Mouse (Mus musculus) intestine, embryonic 15.5 days (tissue): Measurements from ENCODE around the gene Gbp3. TPM values are rescaled to one million over a fixed set of nuclear protein-coding genes. Genes with fewer than 3 reads are reported as not detected.

Experiments
- ATAC-seq: fragments of 200-750 bp; cut with Nextera tagmentation; 2 replicates; pipeline ENCODE4 v1.8.0; 2017; ENCODE audit warnings: moderate TSS enrichment, moderate library complexity
- H3K27ac ChIP-seq: fragments of 300-500 bp; sonication (generic); 2 replicates; pipeline ENCODE4 v1.5.1; 2015; ENCODE audit warnings: mild to moderate bottlenecking, inconsistent platforms
- H3K27me3 ChIP-seq: fragments of 300-500 bp; sonication (generic); replicated peaks from 2 replicates; pipeline ENCODE4 v1.6.1; 2015; ENCODE audit warnings: inconsistent platforms
- H3K36me3 ChIP-seq: fragments of 300-500 bp; sonication (generic); 2 replicates; pipeline ENCODE4 v1.6.1; 2015; ENCODE audit warnings: inconsistent platforms
- H3K4me1 ChIP-seq: fragments of 300-500 bp; sonication (generic); replicated peaks from 2 replicates; pipeline ENCODE4 v1.6.1; 2015; ENCODE audit warnings: inconsistent platforms
- H3K4me2 ChIP-seq: fragments of 300-500 bp; sonication (generic); replicated peaks from 2 replicates; pipeline ENCODE4 v1.6.1; 2015; ENCODE audit warnings: mild to moderate bottlenecking, inconsistent platforms
- H3K4me3 ChIP-seq: fragments of 300-500 bp; sonication (generic); replicated peaks from 2 replicates; pipeline ENCODE4 v1.5.1; 2015; ENCODE audit warnings: inconsistent platforms
- H3K9ac ChIP-seq: fragments of 300-500 bp; sonication (generic); 2 replicates; pipeline ENCODE4 v1.6.1; 2015; ENCODE audit warnings: inconsistent platforms
- H3K9me3 ChIP-seq: fragments of 300-500 bp; sonication (generic); 2 replicates; pipeline ENCODE4 v1.6.1; 2016; ENCODE audit warnings: inconsistent platforms
- WGBS: fragments of 180-500 bp; shearing (Covaris S2); methylation state at CpG from one replicate; pipeline ENCODE4 v1.1.7; 2015; 5-methylcytosine and 5-hydroxymethylcytosine counted together
- polyA plus RNA-seq: library from polyadenylated mRNA; unstranded; fragments of >200 nt; fragmentation: Nextera tagmentation; extraction: Ambion mirVana; gene quantifications from 2 replicates; pipeline ENCODE4 v1.2.1, GENCODE M21; 2015

Gbp3 gene
- polyA plus RNA-seq, 1 experiment from 2014 or later = 2.7 TPM

- no peaks in the 10 kb centered on the region for H3K9me3 ChIP-seq
- H3K36me3 ChIP-seq = no peaks in the 10 kb centered on the region
- 76% methylated on average over 3 of the region's 3 CpGs for WGBS
- no peak overlapping the region for H3K9ac ChIP-seq
- no peak overlapping the region for H3K27ac ChIP-seq
- no peaks in the 10 kb centered on the region for H3K27me3 ChIP-seq
- no peak overlapping the region for H3K4me2 ChIP-seq
- no peak for ATAC-seq
- H3K4me3 ChIP-seq = no peak overlapping the region
- H3K4me1 ChIP-seq = no peaks in the 10 kb centered on the region
These were observed 38.1 kb downstream of the Gbp3 start for GRCm38 (mm10) chr3:142597923-142598322.

GRCm38 (mm10) chr3:142601675-142602074, 41.8 kb downstream of the Gbp3 start:
- Histone ChIP-seq H3K27ac (no peak overlapping the region), H3K9ac (no peak overlapping the region), H3K4me3 (no peak overlapping the region), H3K4me2 (no peak overlapping the region), H3K36me3 (no peaks in the 10 kb centered on the region), H3K9me3 (no peaks in the 10 kb centered on the region), H3K27me3 (no peaks in the 10 kb centered on the region), H3K4me1 (no peaks in the 10 kb centered on the region)
- ATAC-seq = no peak

DNA sequence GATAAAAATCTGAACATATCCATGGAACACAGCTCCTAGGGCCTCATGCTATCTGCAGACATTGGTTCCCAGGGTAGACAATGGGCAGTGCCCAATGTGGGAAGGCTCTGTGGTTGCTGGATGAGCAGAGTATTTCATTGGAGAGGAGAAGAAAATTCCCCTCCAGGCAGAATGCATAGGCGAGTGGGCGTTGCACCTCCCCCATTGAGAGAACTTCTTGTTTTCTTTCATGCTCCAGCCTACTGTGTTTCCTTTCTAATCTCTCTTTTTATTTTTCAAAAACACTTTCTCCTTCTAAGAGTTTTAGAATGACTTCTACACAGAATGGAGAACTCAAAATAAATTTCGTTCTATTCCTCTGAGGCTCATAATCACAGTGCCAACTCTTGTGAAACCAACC, 58.8 kb downstream of the Gbp3 start:
- Histone ChIP-seq H3K4me3 (no peak overlapping the region), H3K4me1 (0 out of 2 replicates have a peak, but pooled peaks cover 6% of the 10 kb centered on the region), H3K9me3 (no peaks in the 10 kb centered on the region), H3K27ac (no peak overlapping the region), H3K4me2 (no peak overlapping the region), H3K27me3 (no peaks in the 10 kb centered on the region), H3K9ac (no peak overlapping the region), H3K36me3 (no peaks in the 10 kb centered on the region)
- no peak for ATAC-seq
- WGBS = 89% methylated on average over 3 of the region's 3 CpGs

GRCm38 (mm10) chr3:142619606-142620005, 59.8 kb downstream of the Gbp3 start:
- Histone ChIP-seq H3K4me3 (no peak overlapping the region), H3K36me3 (no peaks in the 10 kb centered on the region), H3K9me3 (no peaks in the 10 kb centered on the region), H3K4me1 (0 out of 2 replicates have a peak, but pooled peaks cover 6% of the 10 kb centered on the region), H3K27ac (no peak overlapping the region), H3K4me2 (no peak overlapping the region), H3K9ac (no peak overlapping the region), H3K27me3 (no peaks in the 10 kb centered on the region)
- WGBS = 36% methylated on average over 1 of the region's 1 CpGs
- no peak for ATAC-seq

DNA sequence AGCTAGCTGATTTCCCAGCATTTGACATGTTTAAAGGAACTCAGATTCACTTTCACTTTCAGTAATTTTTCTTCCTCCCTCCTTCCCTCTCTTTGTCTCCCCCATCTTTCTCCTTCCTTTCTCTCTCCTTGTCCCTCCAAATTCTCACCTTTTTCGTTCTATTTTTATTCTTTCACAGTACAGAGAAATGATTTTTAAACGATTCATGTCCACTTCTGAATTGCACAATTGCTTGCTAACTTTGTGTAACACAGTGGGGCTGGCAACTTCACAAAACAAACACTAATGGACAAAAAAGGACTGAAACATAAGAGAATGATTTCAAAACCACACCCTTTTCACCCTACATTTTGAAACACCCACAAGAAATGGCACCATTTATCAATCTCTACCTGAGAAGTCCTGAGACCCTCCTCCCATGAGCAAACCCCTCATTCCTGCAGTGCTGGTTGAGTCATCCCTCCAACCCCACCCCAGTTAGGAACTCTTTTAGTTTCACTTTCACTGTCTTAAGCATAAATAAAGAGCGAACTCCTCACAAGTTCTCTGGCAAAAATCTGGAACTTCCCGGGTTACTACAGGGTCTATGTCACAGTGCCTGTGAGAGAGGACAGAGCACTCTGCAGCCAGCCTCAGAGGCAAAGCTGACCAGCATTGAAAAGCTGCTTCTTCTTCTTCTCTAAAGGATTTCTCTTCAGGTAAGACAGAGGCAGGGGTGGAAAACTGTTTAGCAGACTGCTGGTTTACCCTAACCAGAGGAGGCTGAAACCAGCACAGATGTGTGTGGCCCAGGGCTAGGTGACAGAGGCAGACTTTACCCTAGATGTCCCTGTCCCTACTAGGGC, 60.5 kb downstream of the Gbp3 start, which contains the start of gene Gbp2:
Gene Gbp2 (plus strand): TSS at position 492 of the 845 bp plus-strand sequence.
- 37% methylated on average over 4 of the region's 4 CpGs for WGBS
- peak within 1 kb of the TSS; percentile 53 for H3K4me2 ChIP-seq
- 0 out of 2 replicates have a peak, but pooled peaks cover 6% of the 10 kb centered on the region for H3K4me1 ChIP-seq
- no peak within 1 kb of the TSS for H3K27ac ChIP-seq
- H3K9me3 ChIP-seq = no peaks in the 10 kb centered on the region
- H3K36me3 ChIP-seq = no peaks in the 10 kb centered on the region
- peak within 1 kb of the TSS; percentile 20 for H3K4me3 ChIP-seq
- peak; percentile 75 for ATAC-seq
- no peak within 1 kb of the TSS for H3K9ac ChIP-seq
- no peaks in the 10 kb centered on the region for H3K27me3 ChIP-seq

DNA sequence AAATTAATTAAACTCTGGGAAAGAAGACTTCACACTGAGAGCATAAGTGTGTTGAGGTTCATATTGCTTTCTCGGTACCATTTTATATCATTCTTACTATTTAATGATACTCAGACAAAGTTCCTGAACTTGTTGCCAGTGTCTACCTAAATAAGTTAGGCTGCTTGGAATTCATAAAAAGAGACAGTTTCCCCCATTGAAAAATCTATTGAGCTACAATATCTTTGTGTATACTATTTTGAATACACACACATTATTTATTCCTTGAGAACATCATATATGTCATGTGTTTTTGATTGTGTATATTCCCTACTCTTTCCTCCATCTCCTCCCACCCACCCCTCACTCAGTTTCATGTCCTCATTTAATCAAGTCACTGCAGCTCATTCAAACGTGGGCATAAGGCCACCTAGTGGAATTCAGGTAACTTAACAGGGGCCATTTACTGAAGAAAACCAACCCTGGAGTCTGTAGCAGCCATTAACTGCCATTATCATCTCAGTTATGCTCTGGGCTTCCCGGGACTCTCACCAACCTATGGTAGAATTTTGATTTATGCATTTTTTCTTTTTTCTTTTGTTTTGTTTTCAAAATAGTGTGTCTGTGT, 61.2 kb downstream of the Gbp3 start:
- WGBS = 48% methylated on average over 3 of the region's 3 CpGs

More for the DNA sequence above, 61.2 kb downstream of the Gbp3 start:
- no peak overlapping the region for H3K9ac ChIP-seq
- ATAC-seq = no peak
- H3K9me3 ChIP-seq = no peaks in the 10 kb centered on the region
- H3K4me1 ChIP-seq = 0 out of 2 replicates have a peak, but pooled peaks cover 6% of the 10 kb centered on the region
- no peak overlapping the region for H3K27ac ChIP-seq
- H3K27me3 ChIP-seq = no peaks in the 10 kb centered on the region
- no peaks in the 10 kb centered on the region for H3K36me3 ChIP-seq
- H3K4me2 ChIP-seq = peak overlapping the region; percentile 53
- H3K4me3 ChIP-seq = peak overlapping the region; percentile 20

Other genes with a start within 250 kb of the Gbp3 start
- 28.8 and 29.0 TPM in 2 replicates for gene Pdlim5, start 164.3 kb upstream of the Gbp3 start, polyA plus RNA-seq
- 0.14 and 0.34 TPM in 2 replicates for gene Gbp5, start 66.0 kb upstream of the Gbp3 start, polyA plus RNA-seq
- gene Gbp7, start 29.7 kb upstream of the Gbp3 start, polyA plus RNA-seq = 6.6 and 7.2 TPM in 2 replicates
- gene Gbp2b, start 34.8 kb downstream of the Gbp3 start, polyA plus RNA-seq = 0.33 and 0.35 TPM in 2 replicates
- gene Gbp2, start 60.6 kb downstream of the Gbp3 start, polyA plus RNA-seq = 3.9 and 4.1 TPM in 2 replicates
- 17.5 and 18.2 TPM in 2 replicates for gene Kyat3, start 141.0 kb downstream of the Gbp3 start, polyA plus RNA-seq
- 69.7 and 74.7 TPM in 2 replicates for gene Gtf2b, start 205.0 kb downstream of the Gbp3 start, polyA plus RNA-seq